Mouse (Mus musculus): Measurements from ENCODE around the gene Pcca.

DNA sequence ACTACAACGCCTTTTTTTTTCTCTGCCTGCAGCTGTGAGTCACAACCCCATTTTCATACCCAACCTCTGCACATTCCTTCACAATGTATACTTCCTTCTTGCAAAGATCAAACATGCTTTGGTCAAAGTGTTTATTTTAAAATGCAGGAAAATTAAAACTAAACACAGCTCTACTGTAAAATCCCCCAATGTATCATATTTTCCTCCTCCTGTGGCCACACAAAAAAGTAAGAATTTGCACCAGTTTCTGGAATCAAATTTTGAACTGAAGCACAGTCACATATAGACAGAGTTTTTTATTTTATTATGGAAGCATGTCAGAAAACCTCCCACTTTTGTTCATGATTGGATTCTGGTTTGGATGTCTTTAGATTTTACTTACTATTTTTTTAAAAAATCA, 47.5 kb upstream of the Pcca start:
- no peak for TF ChIP-seq CTCF (IDR thresholded peaks at IDR 0.05; ENCODE audit: control insufficient read depth, insufficient read depth, low read length)
- TF ChIP-seq POLR2A (IDR thresholded peaks at IDR 0.05; ENCODE audit: borderline replicate concordance, control insufficient read depth, low read depth, low read length): no peak

Data from bone marrow, adult 2 months (tissue).